Mouse (Mus musculus) hindbrain, embryonic 13.5 days (tissue): ENCODE measurements around the gene Col7a1. TPM values are rescaled to one million over a fixed set of nuclear protein-coding genes. Genes with fewer than 3 reads are reported as not detected.

Experiments used
- ATAC-seq: fragments of 200-750 bp; cut with Nextera tagmentation; 2 replicates; pipeline ENCODE4 v1.8.0; 2017; ENCODE audit warnings: moderate TSS enrichment; ENCODE audit not compliant: low FRiP score
- H3K27ac ChIP-seq: fragments of 300-500 bp; sonication (generic); 2 replicates; pipeline ENCODE4 v1.5.1; 2015; ENCODE audit warnings: inconsistent platforms, mild to moderate bottlenecking, moderate library complexity
- H3K27me3 ChIP-seq: fragments of 300-500 bp; sonication (generic); 2 replicates; pipeline ENCODE4 v1.6.1; 2015; ENCODE audit warnings: mild to moderate bottlenecking, inconsistent platforms
- H3K36me3 ChIP-seq: fragments of 300-500 bp; sonication (generic); 2 replicates; pipeline ENCODE4 v1.6.1; 2015; ENCODE audit warnings: mild to moderate bottlenecking, inconsistent platforms
- H3K4me1 ChIP-seq: fragments of 300-500 bp; sonication (generic); replicated peaks from 2 replicates; pipeline ENCODE4 v1.6.1; 2015; ENCODE audit warnings: inconsistent platforms
- H3K4me2 ChIP-seq: fragments of 300-500 bp; sonication (generic); 2 replicates; pipeline ENCODE4 v1.6.1; 2015; ENCODE audit warnings: inconsistent platforms, mild to moderate bottlenecking, moderate library complexity
- H3K4me3 ChIP-seq: fragments of 300-500 bp; sonication (generic); 2 replicates; pipeline ENCODE4 v1.5.1; 2015; ENCODE audit warnings: mild to moderate bottlenecking, inconsistent platforms
- H3K9ac ChIP-seq: fragments of 300-500 bp; sonication (generic); 2 replicates; pipeline ENCODE4 v1.6.1; 2015; ENCODE audit warnings: mild to moderate bottlenecking, inconsistent platforms
- H3K9me3 ChIP-seq: fragments of 300-500 bp; sonication (generic); 2 replicates; pipeline ENCODE4 v1.6.1; 2016; ENCODE audit warnings: inconsistent platforms
- WGBS: fragments of 180-500 bp; shearing (Covaris S2); methylation state at CpG from one replicate; pipeline ENCODE4 v1.1.7; 2015; 5-methylcytosine and 5-hydroxymethylcytosine counted together
- microRNA counts: library from miRNA; unstranded; fragments of <30 nt; microRNA quantifications from one replicate; lab custom pipeline; 2016
- microRNA-seq: library from miRNA; unstranded; fragments of <30 nt; microRNA quantifications from one replicate; pipeline ENCODE4, GENCODE M21; 2016
- polyA plus RNA-seq: library from polyadenylated mRNA; unstranded; fragments of >200 nt; fragmentation: Nextera tagmentation; extraction: Ambion mirVana; gene quantifications from 2 replicates; pipeline ENCODE4 v1.2.1, GENCODE M21; 2015

Gene Col7a1
- polyA plus RNA-seq, 1 experiment from 2014 or later = 1.1 TPM

GRCm38 (mm10) chr9:109028919-109029318 lies 75.5 kb downstream of the Col7a1 start:
- Histone ChIP-seq H3K27ac (no peak overlapping the region), H3K4me3 (no peak overlapping the region), H3K9me3 (no peaks in the 10 kb centered on the region), H3K4me2 (no peak overlapping the region), H3K4me1 (no peaks in the 10 kb centered on the region), H3K36me3 (peaks cover 57% of the 10 kb centered on the region), H3K9ac (no peak overlapping the region), H3K27me3 (no peaks in the 10 kb centered on the region)
- WGBS = 87% methylated on average over 5 of the region's 5 CpGs
- no peak for ATAC-seq

- no peaks in the 10 kb centered on the region for H3K27me3 ChIP-seq
- no peak overlapping the region for H3K27ac ChIP-seq
Observed at GRCm38 (mm10) chr9:109030312-109030711, 76.9 kb downstream of the Col7a1 start.

DNA sequence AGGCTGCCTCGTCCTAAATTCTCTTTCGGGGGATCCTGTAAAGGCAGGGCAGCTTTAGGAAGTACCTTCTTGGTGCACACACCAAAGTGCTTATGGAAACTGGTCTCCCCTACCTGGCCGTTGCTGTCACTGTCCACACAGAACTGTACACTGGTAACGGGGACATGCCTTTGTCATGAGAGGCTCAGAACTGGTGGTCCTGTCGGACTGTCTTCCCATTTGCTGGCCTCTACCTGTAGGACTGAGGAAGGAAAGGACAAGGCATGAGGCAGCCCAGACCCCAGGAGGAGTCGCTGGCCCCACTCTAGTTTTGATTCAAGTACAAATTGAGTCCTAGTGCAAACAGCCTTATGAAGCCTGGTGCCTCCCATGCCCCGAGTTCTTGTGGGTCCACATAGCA lies 77.6 kb downstream of the Col7a1 start:
- no peak overlapping the region for H3K4me3 ChIP-seq
- peaks cover 45% of the 10 kb centered on the region for H3K36me3 ChIP-seq
- WGBS = 93% methylated on average over 7 of the region's 7 CpGs
- H3K4me1 ChIP-seq = no peaks in the 10 kb centered on the region
- H3K27ac ChIP-seq = no peak overlapping the region
- no peak overlapping the region for H3K4me2 ChIP-seq
- no peak for ATAC-seq
- H3K9ac ChIP-seq = no peak overlapping the region
- H3K27me3 ChIP-seq = no peaks in the 10 kb centered on the region
- H3K9me3 ChIP-seq = no peaks in the 10 kb centered on the region

More at GRCm38 (mm10) chr9:109030312-109030711, 76.9 kb downstream of the Col7a1 start:
- Histone ChIP-seq H3K9ac (no peak overlapping the region), H3K4me3 (no peak overlapping the region), H3K4me2 (no peak overlapping the region), H3K36me3 (peaks cover 51% of the 10 kb centered on the region), H3K9me3 (no peaks in the 10 kb centered on the region), H3K4me1 (no peaks in the 10 kb centered on the region)
- 82% methylated on average over 3 of the region's 3 CpGs for WGBS
- ATAC-seq = no peak

GRCm38 (mm10) chr9:109031686-109032085 lies 78.3 kb downstream of the Col7a1 start:
- Histone ChIP-seq H3K4me2 (no peak overlapping the region), H3K27ac (no peak overlapping the region), H3K9ac (no peak overlapping the region), H3K36me3 (peaks cover 41% of the 10 kb centered on the region), H3K4me3 (no peak overlapping the region), H3K4me1 (no peaks in the 10 kb centered on the region), H3K9me3 (no peaks in the 10 kb centered on the region), H3K27me3 (no peaks in the 10 kb centered on the region)
- WGBS = 85% methylated on average over 8 of the region's 8 CpGs
- ATAC-seq = no peak

DNA sequence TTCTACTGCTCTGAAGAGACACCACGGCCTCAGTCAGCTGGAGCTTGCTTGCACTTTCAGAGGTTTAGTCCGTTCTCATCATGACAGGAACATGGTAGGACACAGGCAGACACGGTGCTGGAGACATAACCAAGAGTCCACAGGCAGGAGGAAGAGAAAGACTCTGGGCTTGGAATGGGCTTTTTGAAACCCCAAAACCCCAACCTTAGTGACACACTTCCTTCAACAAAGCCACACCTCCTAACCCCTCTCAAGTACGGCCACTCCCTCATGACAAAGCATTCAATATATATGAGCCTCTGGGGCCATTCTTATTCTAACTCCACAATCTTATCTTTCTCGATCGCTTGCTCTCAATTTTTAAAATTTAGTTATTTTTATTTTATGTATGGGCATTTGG lies 79.0 kb downstream of the Col7a1 start:
- no peak overlapping the region for H3K4me2 ChIP-seq
- no peak overlapping the region for H3K9ac ChIP-seq
- H3K4me3 ChIP-seq = no peak overlapping the region
- H3K9me3 ChIP-seq = no peaks in the 10 kb centered on the region
- peaks cover 35% of the 10 kb centered on the region for H3K36me3 ChIP-seq
- H3K27me3 ChIP-seq = no peaks in the 10 kb centered on the region
- H3K4me1 ChIP-seq = no peaks in the 10 kb centered on the region
- no peak overlapping the region for H3K27ac ChIP-seq
- ATAC-seq = no peak
- 80% methylated on average over 6 of the region's 6 CpGs for WGBS

MicroRNA genes within 50 kb of the gene (microRNA counts, 519-probe panel; counts per million panel counts)
- microRNA mmu-miR-711 (lab: Ali Mortazavi, UCI) = 51.3 counts per million

Small RNA genes lying within 50 kb of the gene (microRNA-seq; reads per million reads assigned to microRNA genes)
- not detected for gene Mir711

Other genes with a start within 250 kb of the Col7a1 start
- 222 and 228 TPM in 2 replicates for gene Ip6k2, start 169.8 kb upstream of the Col7a1 start, polyA plus RNA-seq
- 25.9 and 30.7 TPM in 2 replicates for gene Nckipsd, start 145.2 kb upstream of the Col7a1 start, polyA plus RNA-seq
- 13.8 and 14.3 TPM in 2 replicates for gene Celsr3, start 127.3 kb upstream of the Col7a1 start, polyA plus RNA-seq
- gene Slc26a6, start 100.3 kb upstream of the Col7a1 start, polyA plus RNA-seq = 15.1 and 16.1 TPM in 2 replicates
- gene Tmem89, start 39.0 kb upstream of the Col7a1 start, polyA plus RNA-seq = 0.32 and 0.72 TPM in 2 replicates
- 398 and 399 TPM in 2 replicates for gene Uqcrc1, start 17.0 kb upstream of the Col7a1 start, polyA plus RNA-seq
- not detected in 2 replicates for gene Ucn2, start 32.4 kb downstream of the Col7a1 start, polyA plus RNA-seq
- 26.3 and 34.2 TPM in 2 replicates for gene Pfkfb4, start 38.2 kb downstream of the Col7a1 start, polyA plus RNA-seq
- gene Shisa5, start 85.0 kb downstream of the Col7a1 start, polyA plus RNA-seq = 64.6 and 66.2 TPM in 2 replicates
- 12.9 and 15.2 TPM in 2 replicates for gene Trex1, start 106.1 kb downstream of the Col7a1 start, polyA plus RNA-seq
- 27.8 and 32.4 TPM in 2 replicates for gene Atrip, start 120.5 kb downstream of the Col7a1 start, polyA plus RNA-seq
- 14.6 and 14.7 TPM in 2 replicates for gene Ccdc51, start 128.9 kb downstream of the Col7a1 start, polyA plus RNA-seq
- 741 and 764 TPM in 2 replicates for gene Tma7, start 129.0 kb downstream of the Col7a1 start, polyA plus RNA-seq
- gene Plxnb1, start 141.8 kb downstream of the Col7a1 start, polyA plus RNA-seq = 22.5 and 27.2 TPM in 2 replicates
- not detected in 2 replicates for gene Fbxw21, start 208.5 kb downstream of the Col7a1 start, polyA plus RNA-seq
- gene Fbxw13, start 242.4 kb downstream of the Col7a1 start, polyA plus RNA-seq = not detected in 2 replicates